Mouse (Mus musculus) lung, embryonic 15.5 days (tissue): ENCODE results near the gene Slc16a12. TPM values are rescaled to one million over a fixed set of nuclear protein-coding genes. Genes with fewer than 3 reads are reported as not detected.
A peak's percentile ranks its signal among the peaks of the same experiment; 100 is the strongest.

Experiments
- ATAC-seq: fragments of 200-750 bp; cut with Nextera tagmentation; 2 replicates; pipeline ENCODE4 v1.8.0; 2017; ENCODE audit warnings: moderate number of reproducible peaks, borderline replicate concordance; ENCODE audit not compliant: low FRiP score, low TSS enrichment; ENCODE audit errors: extremely low read depth
- H3K27ac ChIP-seq: fragments of 300-500 bp; sonication (generic); 2 replicates; pipeline ENCODE4 v1.5.1; 2015; ENCODE audit warnings: moderate library complexity, mild to moderate bottlenecking, inconsistent platforms
- H3K27me3 ChIP-seq: fragments of 300-500 bp; sonication (generic); 2 replicates; pipeline ENCODE4 v1.6.1; 2015; ENCODE audit warnings: inconsistent platforms
- H3K36me3 ChIP-seq: fragments of 300-500 bp; sonication (generic); 2 replicates; pipeline ENCODE4 v1.6.1; 2015; ENCODE audit warnings: inconsistent platforms
- H3K4me1 ChIP-seq: fragments of 300-500 bp; sonication (generic); 2 replicates; pipeline ENCODE4 v1.6.1; 2015; ENCODE audit warnings: inconsistent platforms
- H3K4me2 ChIP-seq: fragments of 300-500 bp; sonication (generic); 2 replicates; pipeline ENCODE4 v1.6.1; 2015; ENCODE audit warnings: inconsistent platforms, mild to moderate bottlenecking, moderate library complexity
- H3K4me3 ChIP-seq: fragments of 300-500 bp; sonication (generic); 2 replicates; pipeline ENCODE4 v1.5.1; 2015; ENCODE audit warnings: mild to moderate bottlenecking, inconsistent platforms
- H3K9ac ChIP-seq: fragments of 300-500 bp; sonication (generic); 2 replicates; pipeline ENCODE4 v1.6.1; 2015; ENCODE audit warnings: inconsistent platforms
- H3K9me3 ChIP-seq: fragments of 300-500 bp; sonication (generic); 2 replicates; pipeline ENCODE4 v1.6.1; 2016; ENCODE audit warnings: inconsistent platforms
- WGBS: fragments of 180-500 bp; shearing (Covaris S2); methylation state at CpG from one replicate; pipeline ENCODE4 v1.1.7; 2015; 5-methylcytosine and 5-hydroxymethylcytosine counted together
- polyA plus RNA-seq: library from polyadenylated mRNA; unstranded; fragments of >200 nt; fragmentation: Nextera tagmentation; extraction: Ambion mirVana; gene quantifications from 2 replicates; pipeline ENCODE4 v1.2.1, GENCODE M21; 2015

Gene Slc16a12
- polyA plus RNA-seq, 1 experiment from 2014 or later: 14.8 TPM

DNA sequence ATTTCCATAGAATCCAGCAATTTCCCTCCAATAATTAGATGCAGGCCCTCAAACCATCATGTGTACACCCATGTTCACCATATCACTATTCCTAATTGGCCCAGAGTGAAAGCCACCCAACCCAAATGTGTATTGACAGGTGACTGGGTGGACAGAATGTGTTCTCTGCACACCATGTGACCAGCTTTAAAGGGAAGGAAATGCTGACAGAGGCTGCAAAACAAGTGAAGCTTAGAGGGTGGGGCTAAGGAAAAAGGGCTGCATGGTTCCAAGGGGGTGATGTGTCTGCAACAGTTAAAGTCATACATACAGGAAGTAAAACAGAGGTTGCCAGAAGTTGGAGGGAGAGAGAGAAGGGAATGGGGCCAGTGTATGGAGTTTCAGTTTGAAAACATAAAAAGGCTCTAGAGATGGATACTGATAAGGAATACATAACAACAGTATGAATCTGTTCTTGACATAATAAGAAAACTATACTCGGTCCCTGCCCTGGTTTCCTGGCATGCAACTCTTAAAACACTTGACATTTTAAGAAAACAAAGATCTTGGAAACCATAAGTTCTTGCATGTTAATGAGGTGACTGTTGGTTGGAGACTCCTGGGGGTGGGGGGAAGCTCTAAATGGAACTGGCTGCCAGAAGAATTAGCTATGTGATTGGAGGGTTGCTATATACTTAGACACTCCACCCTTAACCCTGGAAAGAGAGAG, 20.7 kb downstream of the Slc16a12 start:
- peak; percentile 89 for ATAC-seq
- WGBS: 17% methylated on average over 1 of the region's 1 CpGs
- H3K27ac ChIP-seq: 0 out of 2 replicates have a peak overlapping the region, but pooled peaks have one; percentile 15

DNA sequence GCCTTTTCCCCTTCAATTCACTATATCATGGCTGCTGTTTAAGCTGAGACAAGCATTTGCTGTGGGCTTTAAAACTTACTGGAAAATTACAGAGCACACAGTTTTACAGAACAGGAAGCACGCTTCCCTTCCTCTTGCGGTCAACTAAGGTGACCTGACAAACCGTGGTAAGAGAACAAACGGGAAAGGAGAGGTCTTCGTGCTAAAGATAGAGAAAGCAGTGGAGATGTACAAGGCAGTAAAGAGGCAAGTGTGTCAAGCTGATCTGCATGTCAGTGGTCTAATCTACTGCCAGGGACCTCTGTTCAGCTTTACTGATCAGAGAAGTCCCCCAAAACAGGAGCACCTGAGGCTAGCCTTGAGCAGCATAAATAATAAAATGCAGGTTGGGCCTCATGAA, 21.7 kb downstream of the Slc16a12 start:
- no peak for ATAC-seq
- Histone ChIP-seq H3K9me3 (no peaks in the 10 kb centered on the region), H3K4me1 (peaks cover 22% of the 10 kb centered on the region; the same call in 1 of the 2 replicates), H3K36me3 (no peaks in the 10 kb centered on the region), H3K27me3 (no peaks in the 10 kb centered on the region), H3K27ac (no peak overlapping the region), H3K4me3 (no peak overlapping the region), H3K4me2 (no peak overlapping the region), H3K9ac (no peak overlapping the region)
- WGBS: 74% methylated on average over 5 of the region's 5 CpGs

More for the DNA sequence above, 20.7 kb downstream of the Slc16a12 start:
- Histone ChIP-seq H3K4me2 (no peak overlapping the region), H3K36me3 (no peaks in the 10 kb centered on the region), H3K27me3 (no peaks in the 10 kb centered on the region), H3K4me1 (peaks cover 20% of the 10 kb centered on the region; the same call in 1 of the 2 replicates), H3K9me3 (no peaks in the 10 kb centered on the region), H3K4me3 (no peak overlapping the region), H3K9ac (no peak overlapping the region)

GRCm38 (mm10) chr19:34724598-34724997, 22.5 kb downstream of the Slc16a12 start:
- Histone ChIP-seq H3K27ac (no peak overlapping the region), H3K9ac (no peak overlapping the region), H3K4me3 (no peak overlapping the region), H3K9me3 (no peaks in the 10 kb centered on the region), H3K4me1 (peaks cover 22% of the 10 kb centered on the region; the same call in 1 of the 2 replicates), H3K27me3 (no peaks in the 10 kb centered on the region), H3K36me3 (no peaks in the 10 kb centered on the region), H3K4me2 (no peak overlapping the region)
- 87% methylated on average over 4 of the region's 4 CpGs for WGBS
- ATAC-seq: no peak

GRCm38 (mm10) chr19:34722541-34722940, 24.5 kb downstream of the Slc16a12 start:
- no peak for ATAC-seq
- Histone ChIP-seq H3K4me2 (no peak overlapping the region), H3K36me3 (no peaks in the 10 kb centered on the region), H3K4me1 (peaks cover 22% of the 10 kb centered on the region; the same call in 1 of the 2 replicates), H3K27ac (no peak overlapping the region), H3K27me3 (no peaks in the 10 kb centered on the region), H3K9me3 (no peaks in the 10 kb centered on the region), H3K9ac (no peak overlapping the region), H3K4me3 (no peak overlapping the region)
- WGBS: 51% methylated on average over 3 of the region's 3 CpGs

GRCm38 (mm10) chr19:34720130-34720529, 27.0 kb downstream of the Slc16a12 start:
- no peak for ATAC-seq

GRCm38 (mm10) chr19:34718963-34719362, 28.1 kb downstream of the Slc16a12 start:
- no peak overlapping the region for H3K4me2 ChIP-seq
- no peak overlapping the region for H3K4me3 ChIP-seq
- H3K27ac ChIP-seq: no peak overlapping the region
- ATAC-seq: no peak
- no peaks in the 10 kb centered on the region for H3K9me3 ChIP-seq
- H3K27me3 ChIP-seq: no peaks in the 10 kb centered on the region
- H3K4me1 ChIP-seq: peaks cover 14% of the 10 kb centered on the region; the same call in 1 of the 2 replicates
- no peaks in the 10 kb centered on the region for H3K36me3 ChIP-seq
- WGBS: 83% methylated on average over 5 of the region's 5 CpGs
- H3K9ac ChIP-seq: no peak overlapping the region

More at GRCm38 (mm10) chr19:34720130-34720529, 27.0 kb downstream of the Slc16a12 start:
- no peak overlapping the region for H3K27ac ChIP-seq
- H3K36me3 ChIP-seq: no peaks in the 10 kb centered on the region
- no peaks in the 10 kb centered on the region for H3K9me3 ChIP-seq
- H3K9ac ChIP-seq: no peak overlapping the region
- no peaks in the 10 kb centered on the region for H3K27me3 ChIP-seq
- peaks cover 12% of the 10 kb centered on the region; the same call in 1 of the 2 replicates for H3K4me1 ChIP-seq
- no peak overlapping the region for H3K4me2 ChIP-seq
- no peak overlapping the region for H3K4me3 ChIP-seq

GRCm38 (mm10) chr19:34718478-34718877, 28.6 kb downstream of the Slc16a12 start:
- H3K27me3 ChIP-seq: no peaks in the 10 kb centered on the region
- H3K27ac ChIP-seq: no peak overlapping the region
- H3K4me2 ChIP-seq: no peak overlapping the region
- WGBS: 32% methylated on average over 2 of the region's 2 CpGs
- H3K9ac ChIP-seq: no peak overlapping the region
- no peaks in the 10 kb centered on the region for H3K9me3 ChIP-seq
- no peak overlapping the region for H3K4me3 ChIP-seq
- H3K36me3 ChIP-seq: no peaks in the 10 kb centered on the region
- H3K4me1 ChIP-seq: peaks cover 14% of the 10 kb centered on the region; the same call in 1 of the 2 replicates
- no peak for ATAC-seq

DNA sequence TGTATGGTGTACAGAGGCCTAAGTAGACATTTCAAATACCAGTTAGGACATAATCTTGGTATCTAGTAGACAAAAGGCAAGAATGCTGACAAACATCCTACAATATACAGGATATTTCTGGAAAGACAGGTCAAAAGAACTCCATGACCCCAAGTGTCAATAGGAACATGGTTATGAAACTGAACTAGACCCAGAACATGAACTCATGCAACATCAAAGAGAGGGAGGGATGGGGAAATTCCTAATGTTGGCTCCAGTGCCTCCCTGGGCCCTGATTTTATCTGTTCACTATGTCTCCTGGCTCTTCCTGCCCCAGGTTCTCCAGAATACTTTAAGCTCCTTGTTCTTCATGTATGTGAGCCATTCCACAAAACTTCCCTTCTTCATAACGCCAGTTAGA, 31.2 kb downstream of the Slc16a12 start:
- ATAC-seq: no peak
- no peaks in the 10 kb centered on the region for H3K27me3 ChIP-seq
- H3K4me3 ChIP-seq: no peak overlapping the region
- H3K9me3 ChIP-seq: no peaks in the 10 kb centered on the region
- H3K4me2 ChIP-seq: no peak overlapping the region
- H3K4me1 ChIP-seq: peaks cover 5% of the 10 kb centered on the region; the same call in 1 of the 2 replicates
- H3K27ac ChIP-seq: no peak overlapping the region
- no peak overlapping the region for H3K9ac ChIP-seq
- H3K36me3 ChIP-seq: no peaks in the 10 kb centered on the region
- WGBS: 58% methylated on average over 1 of the region's 1 CpGs

DNA sequence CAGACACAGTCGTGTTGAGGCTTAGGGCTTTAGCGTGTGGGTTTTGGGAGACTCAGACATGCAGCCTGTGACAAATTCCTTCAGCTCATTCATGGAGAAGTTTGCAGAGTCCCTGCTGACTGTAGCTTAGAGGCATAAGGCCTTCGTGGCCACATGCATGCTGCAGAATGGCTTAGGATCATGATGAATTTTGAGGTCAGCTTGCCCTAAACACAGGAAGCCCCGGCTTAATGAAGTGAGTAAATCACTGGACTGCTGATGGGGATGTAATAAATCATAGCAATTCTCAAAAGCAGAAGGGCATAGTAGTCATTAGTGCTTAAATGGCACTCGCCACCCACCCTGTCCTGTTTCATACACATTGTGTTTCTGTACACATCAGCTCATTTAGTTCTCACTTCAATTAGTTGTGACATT, 32.8 kb downstream of the Slc16a12 start:
- ATAC-seq: no peak
- H3K4me3 ChIP-seq: no peak overlapping the region
- H3K9ac ChIP-seq: no peak overlapping the region
- no peak overlapping the region for H3K4me2 ChIP-seq
- no peak overlapping the region for H3K27ac ChIP-seq
- no peaks in the 10 kb centered on the region for H3K9me3 ChIP-seq
- 0 out of 2 replicates have a peak, but pooled peaks cover 2% of the 10 kb centered on the region for H3K4me1 ChIP-seq
- H3K27me3 ChIP-seq: no peaks in the 10 kb centered on the region
- no peaks in the 10 kb centered on the region for H3K36me3 ChIP-seq
- WGBS: 41% methylated on average over 5 of the region's 5 CpGs

DNA sequence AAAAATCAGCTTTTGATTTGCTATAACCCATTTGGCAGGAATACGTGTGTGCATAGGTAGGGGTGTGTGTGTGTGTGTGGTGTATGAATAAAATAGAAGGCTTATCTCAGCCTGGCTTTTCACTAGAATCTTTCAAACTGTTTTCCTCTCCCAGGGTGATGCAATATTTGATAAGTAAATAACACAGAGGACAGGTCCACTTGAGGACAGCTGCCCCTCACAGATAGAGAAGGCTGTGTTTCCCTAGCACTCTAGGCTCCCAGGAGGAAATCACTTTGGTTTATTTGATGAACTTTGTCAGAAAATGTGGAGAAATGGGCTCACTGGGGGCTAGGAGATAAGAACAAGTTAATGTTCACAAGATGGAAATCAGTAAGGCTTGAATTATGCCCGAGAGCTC, 35.0 kb downstream of the Slc16a12 start:
- no peaks in the 10 kb centered on the region for H3K27me3 ChIP-seq
- H3K4me1 ChIP-seq: peaks cover 6% of the 10 kb centered on the region; the same call in 1 of the 2 replicates
- WGBS: 47% methylated on average over 2 of the region's 2 CpGs
- H3K36me3 ChIP-seq: no peaks in the 10 kb centered on the region
- peak overlapping the region; percentile 84 for H3K27ac ChIP-seq
- no peaks in the 10 kb centered on the region for H3K9me3 ChIP-seq
- H3K9ac ChIP-seq: no peak overlapping the region
- H3K4me2 ChIP-seq: no peak overlapping the region
- ATAC-seq: peak; percentile 81
- H3K4me3 ChIP-seq: no peak overlapping the region

DNA sequence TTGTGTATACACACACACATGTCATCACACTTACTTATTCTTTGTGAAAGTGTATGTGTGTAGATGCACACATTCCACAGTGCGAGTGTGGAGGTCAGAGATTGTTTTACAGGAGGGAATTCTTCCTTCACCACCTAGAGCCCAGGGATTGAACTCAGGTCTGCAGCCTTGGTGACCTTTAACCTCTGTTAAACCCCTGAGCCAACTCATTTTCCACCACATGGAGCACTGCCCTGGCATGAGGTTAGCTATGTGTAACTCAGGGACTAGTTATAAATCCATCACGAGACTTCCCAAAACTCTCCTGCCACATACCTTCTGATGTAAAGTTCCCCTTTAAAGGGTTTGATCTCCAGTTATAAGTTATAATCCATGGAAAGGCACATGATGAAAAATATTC, 38.9 kb downstream of the Slc16a12 start:
- Histone ChIP-seq H3K4me1 (peaks cover 17% of the 10 kb centered on the region), H3K4me3 (no peak overlapping the region), H3K9me3 (no peaks in the 10 kb centered on the region), H3K27ac (no peak overlapping the region), H3K27me3 (no peaks in the 10 kb centered on the region), H3K36me3 (no peaks in the 10 kb centered on the region), H3K4me2 (no peak overlapping the region), H3K9ac (no peak overlapping the region)
- 76% methylated on average over 2 of the region's 2 CpGs for WGBS
- no peak for ATAC-seq

GRCm38 (mm10) chr19:34707571-34707970, 39.5 kb downstream of the Slc16a12 start:
- 38% methylated on average over 2 of the region's 2 CpGs for WGBS
- no peak overlapping the region for H3K4me3 ChIP-seq

More at GRCm38 (mm10) chr19:34707571-34707970, 39.5 kb downstream of the Slc16a12 start:
- Histone ChIP-seq H3K27ac (peak overlapping the region; percentile 85), H3K9ac (no peak overlapping the region), H3K9me3 (no peaks in the 10 kb centered on the region), H3K4me2 (no peak overlapping the region), H3K27me3 (no peaks in the 10 kb centered on the region), H3K4me1 (peaks cover 17% of the 10 kb centered on the region), H3K36me3 (no peaks in the 10 kb centered on the region)
- ATAC-seq: no peak
